Mouse (Mus musculus): ENCODE data around the gene St7l. TPM values are rescaled to one million over a fixed set of nuclear protein-coding genes. Genes with fewer than 3 reads are reported as not detected.

St7l gene
- polyA plus RNA-seq, 1 experiment from 2014 or later = 28.7 TPM

Other genes starting within 250 kb of the St7l start
- gene Slc16a1, start 225.3 kb upstream of the St7l start, polyA plus RNA-seq (2016; fragmentation: Nextera tagmentation; extraction: Ambion mirVana) = 29.7 and 45.0 TPM in 2 replicates
- 1.8 and 3.1 TPM in 2 replicates for gene Ppm1j, start 82.9 kb upstream of the St7l start, polyA plus RNA-seq (2016; fragmentation: Nextera tagmentation; extraction: Ambion mirVana)
- gene Fam19a3, start 82.2 kb upstream of the St7l start, polyA plus RNA-seq (2016; fragmentation: Nextera tagmentation; extraction: Ambion mirVana) = 0.05 and 0.46 TPM in 2 replicates
- gene Rhoc, start 75.6 kb upstream of the St7l start, polyA plus RNA-seq (2016; fragmentation: Nextera tagmentation; extraction: Ambion mirVana) = 102 and 107 TPM in 2 replicates
- 17.0 and 19.8 TPM in 2 replicates for gene Mov10, start 45.4 kb upstream of the St7l start, polyA plus RNA-seq (2016; fragmentation: Nextera tagmentation; extraction: Ambion mirVana)
- 188 and 212 TPM in 2 replicates for gene Capza1, start 500 bp downstream of the St7l start, polyA plus RNA-seq (2016; fragmentation: Nextera tagmentation; extraction: Ambion mirVana)
- gene Wnt2b, start 97.9 kb downstream of the St7l start, polyA plus RNA-seq (2016; fragmentation: Nextera tagmentation; extraction: Ambion mirVana) = 1.3 and 1.7 TPM in 2 replicates
- gene Cttnbp2nl, start 189.1 kb downstream of the St7l start, polyA plus RNA-seq (2016; fragmentation: Nextera tagmentation; extraction: Ambion mirVana) = 41.3 and 41.8 TPM in 2 replicates
- gene 4930564D02Rik, start 202.8 kb downstream of the St7l start, polyA plus RNA-seq (2016; fragmentation: Nextera tagmentation; extraction: Ambion mirVana) = not detected in 2 replicates